Mouse (Mus musculus) T-helper 2 cell (primary cell): ENCODE measurements around the gene Crygd.

ENCODE experiments used
- in situ Hi-C: fragments of 300-600 bp; cut with MboI, MseI; formaldehyde crosslinking; loops from one replicate; pipeline ENCODE4 v1.15.1; 2025; ENCODE audit warnings: high pct_unique_total_duplicates

The Crygd gene

GRCm38 (mm10) chr1:65043433-65043832 is 19.8 kb downstream of the Crygd start:
- in situ Hi-C loops = loop anchor here (10.0 kb wide), 1 partner anchor 1971 kb away; no protein-coding TSS in a partner anchor

GRCm38 (mm10) chr1:65041837-65042236 is 21.4 kb downstream of the Crygd start:
- in situ Hi-C loops = loop anchor here (10.0 kb wide), 1 partner anchor 1973 kb away; no protein-coding TSS in a partner anchor

GRCm38 (mm10) chr1:65040806-65041205 is 22.4 kb downstream of the Crygd start:
- in situ Hi-C loops = loop anchor here (10.0 kb wide), 1 partner anchor 1974 kb away; no protein-coding TSS in a partner anchor

GRCm38 (mm10) chr1:65039679-65040078 is 23.6 kb downstream of the Crygd start:
- in situ Hi-C loops = loop anchor here (10.0 kb wide), 1 partner anchor 1975 kb away; no protein-coding TSS in a partner anchor

- in situ Hi-C loops = no loop called here
Observed at GRCm38 (mm10) chr1:65037542-65037941, 25.7 kb downstream of the Crygd start.

GRCm38 (mm10) chr1:65035513-65035912 is 27.7 kb downstream of the Crygd start:
- in situ Hi-C loops = no loop called here

- in situ Hi-C loops = no loop called here
Observed at GRCm38 (mm10) chr1:65032641-65033040, 30.6 kb downstream of the Crygd start, which contains the start of gene Akr1cl. Gene Akr1cl, minus strand, starts transcription at chr1:65032759.

- in situ Hi-C loops = no loop called here
Observed at GRCm38 (mm10) chr1:65028206-65028605, 35.0 kb downstream of the Crygd start.

- in situ Hi-C loops = no loop called here
Observed at GRCm38 (mm10) chr1:65012726-65013125, 50.5 kb downstream of the Crygd start.
